Mouse (Mus musculus) forebrain, postnatal 0 days (tissue): Measurements from ENCODE around the gene Cd44. TPM values are rescaled to one million over a fixed set of nuclear protein-coding genes. Genes with fewer than 3 reads are reported as not detected.

Source experiments
- ATAC-seq: fragments of 200-750 bp; cut with Nextera tagmentation; 2 replicates; pipeline ENCODE4 v1.8.0; 2017; ENCODE audit warnings: mild to moderate bottlenecking, moderate library complexity
- DNase-seq: peaks from one replicate; pipeline ENCODE4 v3.0.0-alpha.2; 2015
- H3K27ac ChIP-seq: fragments of 300-500 bp; sonication (generic); 2 replicates; pipeline ENCODE4 v1.5.1; 2014; ENCODE audit warnings: low read depth, mild to moderate bottlenecking, antibody characterized with exemption, low read length, moderate library complexity, mixed read lengths
- H3K27me3 ChIP-seq: fragments of 300-500 bp; sonication (generic); 2 replicates; pipeline ENCODE4 v1.6.1; 2014; ENCODE audit warnings: mild to moderate bottlenecking, low read length, mixed read lengths; ENCODE audit not compliant: insufficient read depth
- H3K36me3 ChIP-seq: fragments of 300-500 bp; sonication (generic); 2 replicates; pipeline ENCODE4 v1.6.1; 2014; ENCODE audit warnings: mild to moderate bottlenecking, moderate library complexity; ENCODE audit not compliant: insufficient read depth
- H3K4me1 ChIP-seq: fragments of 300-500 bp; sonication (generic); 2 replicates; pipeline ENCODE4 v1.6.1; 2014; ENCODE audit warnings: antibody characterized with exemption; ENCODE audit not compliant: insufficient read depth
- H3K4me2 ChIP-seq: fragments of 300-500 bp; sonication (generic); 2 replicates; pipeline ENCODE4 v1.6.1; 2014; ENCODE audit warnings: low read depth, mild to moderate bottlenecking, moderate library complexity
- H3K4me3 ChIP-seq: fragments of 300-500 bp; sonication (generic); 2 replicates; pipeline ENCODE4 v1.5.1; 2014; ENCODE audit warnings: low read depth, low read length, mixed read lengths
- H3K9ac ChIP-seq: fragments of 300-500 bp; sonication (generic); 2 replicates; pipeline ENCODE4 v1.6.1; 2014; ENCODE audit warnings: mild to moderate bottlenecking
- H3K9me3 ChIP-seq: fragments of 300-500 bp; sonication (generic); 2 replicates; pipeline ENCODE4 v1.6.1; 2016; ENCODE audit warnings: low read length
- CTCF ChIP-seq: sonication (generic); IDR thresholded peaks from 2 replicates; pipeline ENCODE4 v1.5.1; 2016; ENCODE audit warnings: antibody characterized with exemption, control low read depth, low read depth
- WGBS: fragments of 180-500 bp; shearing (Covaris S2); extraction: QIAGEN DNeasy Blood & Tissue Kit; methylation state at CpG from one replicate; pipeline ENCODE4 v1.1.7; 2014; 5-methylcytosine and 5-hydroxymethylcytosine counted together
- polyA plus RNA-seq: library from polyadenylated mRNA; unstranded; fragments of >200 nt; fragmentation: Nextera tagmentation; extraction: Ambion mirVana; gene quantifications from 2 replicates; pipeline ENCODE4 v1.2.1, GENCODE M21; 2015
- total RNA-seq: library from RNA; depleted of rRNA; stranded (reverse); fragments of >200 nt; gene quantifications from 2 replicates; pipeline ENCODE4 v1.2.3, GENCODE M21; 2014

The Cd44 gene
- total and polyA plus RNA-seq, 2 experiments from 2014 or later, result 3.6 to 7.8 TPM

- Histone ChIP-seq H3K9ac (no peak overlapping the region), H3K36me3 (no peaks in the 10 kb centered on the region), H3K4me3 (no peak overlapping the region), H3K9me3 (no peaks in the 10 kb centered on the region), H3K4me1 (peaks cover 11% of the 10 kb centered on the region), H3K27ac (no peak overlapping the region), H3K4me2 (no peak overlapping the region), H3K27me3 (no peaks in the 10 kb centered on the region)
- ATAC-seq (no peak), DNase-seq (no peak)
- WGBS, result 87% methylated on average over 10 of the region's 10 CpGs
- TF ChIP-seq CTCF, result no peak
Measured at GRCm38 (mm10) chr2:102941937-102942781, 40.7 kb upstream of the Cd44 start.

DNA sequence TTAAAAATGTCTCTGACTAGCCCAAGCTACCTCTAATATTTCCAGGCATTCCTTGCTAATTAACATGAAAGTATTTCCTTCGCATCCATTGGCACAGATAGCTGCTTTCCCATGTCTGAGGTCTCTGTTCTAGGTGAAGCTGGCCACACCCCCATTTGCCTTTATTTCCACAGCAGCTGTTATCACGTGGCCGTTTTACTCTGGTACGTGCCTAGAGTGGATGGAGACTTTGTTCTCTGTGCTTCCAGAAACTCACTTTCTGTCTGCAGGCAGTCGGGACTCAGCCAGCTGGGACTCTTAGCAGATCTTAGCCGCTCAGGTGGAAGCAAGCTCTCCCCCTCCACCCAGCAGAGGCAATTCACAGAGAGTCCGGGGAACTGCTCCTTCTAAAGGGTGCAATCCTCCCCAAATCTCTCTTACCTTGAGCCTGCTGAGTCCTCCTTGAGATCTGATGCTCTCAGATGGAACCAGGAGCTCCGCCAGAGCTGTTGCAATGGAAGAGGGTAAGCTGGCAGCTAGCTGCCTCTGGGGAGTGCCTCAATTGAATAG is 39.4 kb upstream of the Cd44 start:
- Histone ChIP-seq H3K27ac (no peak overlapping the region), H3K36me3 (no peaks in the 10 kb centered on the region), H3K9ac (no peak overlapping the region), H3K4me2 (no peak overlapping the region), H3K4me3 (no peak overlapping the region), H3K27me3 (no peaks in the 10 kb centered on the region), H3K9me3 (no peaks in the 10 kb centered on the region), H3K4me1 (peaks cover 11% of the 10 kb centered on the region)
- TF ChIP-seq CTCF, result no peak
- ATAC-seq (no peak), DNase-seq (no peak)
- WGBS, result 69% methylated on average over 8 of the region's 8 CpGs

DNA sequence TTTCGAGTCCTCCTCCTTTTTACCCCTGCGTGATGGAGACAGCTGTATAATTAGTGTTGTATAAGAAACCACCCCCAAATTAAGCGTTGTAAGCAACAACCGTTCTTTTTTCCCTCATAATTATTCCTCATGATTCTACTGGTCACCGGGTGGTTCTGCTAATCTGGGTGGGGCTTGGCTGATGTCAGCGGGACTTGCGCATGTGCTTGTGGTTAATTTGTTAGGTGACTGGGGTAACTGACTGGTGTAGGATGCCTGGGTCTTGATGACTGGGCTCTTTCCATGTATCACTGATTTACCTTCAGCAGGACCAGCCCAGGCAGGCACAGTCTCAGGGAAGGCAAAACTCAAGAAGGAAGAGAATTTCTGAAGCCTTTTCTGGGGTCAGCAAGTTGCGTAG is 38.7 kb upstream of the Cd44 start:
- no peak overlapping the region for H3K4me3 ChIP-seq
- no peak overlapping the region for H3K9ac ChIP-seq
- H3K36me3 ChIP-seq, result no peaks in the 10 kb centered on the region
- DNase-seq (no peak), ATAC-seq (no peak)
- no peak for TF ChIP-seq CTCF
- H3K9me3 ChIP-seq, result no peaks in the 10 kb centered on the region
- H3K27ac ChIP-seq, result no peak overlapping the region
- 75% methylated on average over 8 of the region's 8 CpGs for WGBS
- peaks cover 11% of the 10 kb centered on the region for H3K4me1 ChIP-seq
- no peak overlapping the region for H3K4me2 ChIP-seq
- no peaks in the 10 kb centered on the region for H3K27me3 ChIP-seq

DNA sequence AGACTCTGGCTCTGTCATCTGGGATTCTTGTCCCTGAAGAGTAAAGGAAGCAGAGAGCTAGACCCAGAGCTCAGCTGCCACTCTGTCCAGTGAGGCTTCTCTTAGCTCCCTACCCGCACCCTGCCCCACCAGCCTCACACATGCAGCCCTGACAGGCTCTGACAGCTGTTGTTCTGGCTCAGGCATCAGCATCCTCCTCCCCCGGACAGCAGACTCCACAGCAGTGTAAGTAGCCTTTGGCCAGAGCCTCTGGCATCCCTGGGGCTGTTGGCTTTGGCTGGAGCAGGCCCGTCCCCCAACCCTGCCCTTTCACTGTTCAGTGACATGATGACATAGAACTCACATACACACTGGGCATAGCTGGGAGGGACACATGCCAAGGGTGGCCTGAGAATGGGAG is 35.4 kb upstream of the Cd44 start:
- Histone ChIP-seq H3K4me2 (no peak overlapping the region), H3K27me3 (no peaks in the 10 kb centered on the region), H3K4me1 (no peaks in the 10 kb centered on the region), H3K9me3 (no peaks in the 10 kb centered on the region), H3K36me3 (no peaks in the 10 kb centered on the region), H3K4me3 (no peak overlapping the region), H3K9ac (no peak overlapping the region), H3K27ac (no peak overlapping the region)
- TF ChIP-seq CTCF, result no peak
- DNase-seq, result no peak
- 0 out of 2 replicates have a peak, but pooled peaks have one; percentile 15 for ATAC-seq
- WGBS, result 65% methylated on average over 3 of the region's 3 CpGs

GRCm38 (mm10) chr2:102934834-102935233 is 33.4 kb upstream of the Cd44 start:
- Histone ChIP-seq H3K9me3 (no peaks in the 10 kb centered on the region), H3K4me1 (no peaks in the 10 kb centered on the region), H3K4me3 (no peak overlapping the region), H3K9ac (no peak overlapping the region), H3K4me2 (no peak overlapping the region), H3K27ac (no peak overlapping the region), H3K27me3 (no peaks in the 10 kb centered on the region), H3K36me3 (no peaks in the 10 kb centered on the region)
- no peak for DNase-seq
- TF ChIP-seq CTCF, result no peak
- no peak for ATAC-seq
- WGBS, result 81% methylated on average over 3 of the region's 3 CpGs

- no peaks in the 10 kb centered on the region for H3K9me3 ChIP-seq
- H3K27ac ChIP-seq, result no peak overlapping the region
- H3K4me3 ChIP-seq, result no peak overlapping the region
- no peak for TF ChIP-seq CTCF
- ATAC-seq (peak; percentile 58; the same call in 1 of the 2 replicates), DNase-seq (peak; percentile 22)
- no peak overlapping the region for H3K9ac ChIP-seq
- no peak overlapping the region for H3K4me2 ChIP-seq
- no peaks in the 10 kb centered on the region for H3K27me3 ChIP-seq
- H3K36me3 ChIP-seq, result no peaks in the 10 kb centered on the region
- H3K4me1 ChIP-seq, result no peaks in the 10 kb centered on the region
Measured at GRCm38 (mm10) chr2:102933787-102934186, 32.3 kb upstream of the Cd44 start.

GRCm38 (mm10) chr2:102933142-102933541 is 31.7 kb upstream of the Cd44 start:
- ATAC-seq, result peak; percentile 61; the same call in 1 of the 2 replicates
- 39% methylated on average over 4 of the region's 4 CpGs for WGBS
- H3K4me2 ChIP-seq, result no peak overlapping the region
- no peak overlapping the region for H3K4me3 ChIP-seq
- no peak overlapping the region for H3K9ac ChIP-seq
- no peak overlapping the region for H3K27ac ChIP-seq
- no peaks in the 10 kb centered on the region for H3K27me3 ChIP-seq
- H3K36me3 ChIP-seq, result no peaks in the 10 kb centered on the region
- H3K9me3 ChIP-seq, result no peaks in the 10 kb centered on the region
- no peak for DNase-seq
- H3K4me1 ChIP-seq, result no peaks in the 10 kb centered on the region
- TF ChIP-seq CTCF, result no peak
